Mouse (Mus musculus) gastrocnemius, adult 8-10 months (tissue): ENCODE results near the gene Hoxb4. TPM values are rescaled to one million over a fixed set of nuclear protein-coding genes. Genes with fewer than 3 reads are reported as not detected.

Source experiments
- DNase-seq, 2 experiments: peaks; one replicate each; pipeline ENCODE4 v3.0.0; 2022; ENCODE audit warnings: low spot score in 2 of 2
- total RNA-seq, 4 experiments: library from RNA; stranded (reverse); gene quantifications; 2 replicates each; pipeline ENCODE4 v1.2.4; 2022

The Hoxb4 gene
- total RNA-seq, 4 experiments from 2014 or later: 0.15 to 0.46 (median 0.21) TPM

DNA sequence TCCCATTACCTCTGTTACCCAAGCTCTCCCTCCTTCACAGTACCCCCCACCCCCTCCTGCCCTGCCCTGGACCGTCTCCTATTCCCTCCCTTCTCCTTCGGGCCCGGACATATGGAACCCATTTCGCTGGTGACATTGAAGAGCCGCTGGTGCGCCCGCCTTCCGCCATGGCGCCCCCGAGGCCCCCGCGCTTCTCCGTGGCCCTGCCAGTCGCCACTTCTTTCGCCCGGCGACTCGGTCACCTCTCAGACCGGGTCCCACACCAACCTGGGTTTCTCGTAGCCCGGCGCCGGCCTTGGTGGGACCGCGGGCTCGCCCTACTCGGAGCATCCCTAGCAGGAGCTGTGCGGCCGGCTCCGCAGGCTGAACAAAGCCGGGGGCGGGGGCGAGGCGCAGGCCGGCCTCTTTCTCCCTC is 14.6 kb downstream of the Hoxb4 start:
- no peak for DNase-seq

DNA sequence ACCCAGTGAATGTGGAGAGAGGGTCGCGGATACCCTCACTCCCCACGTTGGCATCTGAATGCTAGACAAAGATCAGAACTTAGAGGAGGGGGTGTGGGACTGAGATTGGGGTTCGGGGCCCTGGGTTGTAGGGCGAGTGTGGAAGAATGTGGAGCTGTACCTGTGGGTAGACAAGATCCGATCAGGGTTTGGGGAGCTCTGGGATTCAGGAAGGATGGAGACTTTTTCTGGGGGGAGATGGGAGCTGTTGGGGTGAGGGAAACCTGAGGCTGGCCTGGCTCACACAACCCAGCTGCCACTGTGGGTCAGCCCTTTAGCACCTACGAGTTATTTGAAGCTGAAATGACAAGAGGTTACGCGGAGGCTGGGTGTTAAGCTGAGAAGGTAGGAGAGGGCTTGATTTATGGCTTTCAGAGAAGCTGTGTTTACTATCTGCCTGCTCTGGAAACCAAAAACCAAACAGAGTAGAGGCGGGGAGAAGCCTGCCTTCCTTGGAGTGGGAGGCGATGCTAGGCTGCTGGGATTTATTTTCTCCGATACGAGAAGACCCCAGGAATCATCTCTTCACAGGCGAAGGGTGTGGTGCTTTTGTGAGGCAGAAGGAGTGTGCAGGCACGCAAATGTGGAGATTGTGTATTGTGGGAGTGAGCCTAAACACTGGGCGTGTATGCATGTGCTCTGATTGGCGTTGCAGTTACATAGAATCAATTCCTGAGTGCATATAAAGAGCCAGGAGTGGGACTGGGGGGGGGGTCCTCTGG is 15.4 kb downstream of the Hoxb4 start:
- DNase-seq: no peak

GRCm38 (mm10) chr11:96334002-96334364 is 15.9 kb downstream of the Hoxb4 start:
- no peak for DNase-seq

GRCm38 (mm10) chr11:96334998-96335397 is 16.9 kb downstream of the Hoxb4 start:
- DNase-seq: no peak

DNA sequence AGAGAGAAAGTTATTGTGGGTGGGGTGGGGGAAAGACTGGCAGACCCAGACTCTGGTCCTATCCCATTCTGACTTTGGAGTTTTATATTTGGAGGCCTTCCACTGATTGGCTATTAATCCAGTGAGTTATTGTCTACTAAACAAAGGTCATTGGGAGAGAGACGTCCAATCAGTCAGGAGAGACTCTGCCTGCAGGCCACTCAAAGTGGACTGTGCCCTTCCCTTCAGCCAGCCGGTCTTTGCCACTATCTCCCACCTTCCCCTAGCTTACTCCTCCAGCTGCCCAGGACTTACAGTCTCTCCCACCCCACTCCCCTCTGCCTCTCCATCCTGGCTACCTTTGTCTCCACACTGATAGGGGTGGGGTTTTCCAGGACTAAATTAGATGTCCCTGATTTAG is 18.5 kb downstream of the Hoxb4 start:
- no peak for DNase-seq

- no peak for DNase-seq
Measured at GRCm38 (mm10) chr11:96337026-96337425, 19.0 kb downstream of the Hoxb4 start.

GRCm38 (mm10) chr11:96338957-96339855 is 21.1 kb downstream of the Hoxb4 start:
- no peak for DNase-seq

- DNase-seq: no peak
Measured at GRCm38 (mm10) chr11:96340698-96341365, 22.8 kb downstream of the Hoxb4 start.

DNA sequence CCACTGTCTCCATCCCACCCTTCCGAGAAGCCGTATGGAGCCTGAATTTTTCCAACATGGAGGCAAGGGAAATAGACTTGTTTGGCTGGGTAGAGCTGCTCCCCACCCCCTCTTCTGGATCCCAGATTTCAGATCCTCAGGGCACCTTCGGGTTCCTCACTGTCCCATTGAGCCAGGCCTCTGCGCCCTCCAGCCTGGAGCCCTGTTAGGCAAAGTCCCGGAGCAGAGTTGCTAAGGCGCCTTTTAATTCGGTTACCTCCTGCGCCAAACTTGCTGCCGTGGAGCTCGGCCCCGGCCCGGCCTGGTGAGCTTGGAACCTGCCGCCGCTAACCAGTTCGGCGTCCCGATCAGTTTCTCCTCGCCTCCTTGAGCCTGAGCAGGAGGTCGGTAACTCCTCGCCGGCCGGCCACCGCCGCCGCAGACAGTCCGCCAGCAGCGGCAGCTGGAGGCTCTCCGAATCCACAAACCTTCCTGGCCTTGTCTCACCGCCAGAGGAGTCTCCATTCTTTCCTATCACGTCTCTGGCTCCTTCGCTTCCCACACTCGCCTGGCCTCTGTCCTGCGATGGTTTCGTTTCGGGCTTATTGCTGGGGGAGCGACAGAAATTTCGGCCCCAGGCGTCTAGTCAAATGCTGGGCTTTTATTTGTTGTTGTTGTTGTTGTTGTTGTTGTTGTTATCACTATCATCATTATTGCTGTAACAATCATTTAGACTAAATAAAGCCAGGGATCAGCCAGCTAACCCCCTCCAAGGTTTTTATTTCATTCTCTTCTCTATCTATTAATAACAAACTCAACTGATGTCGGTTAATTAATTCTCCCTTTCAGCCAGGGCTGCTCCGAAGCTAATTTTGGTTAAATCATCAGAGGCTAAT is 23.9 kb downstream of the Hoxb4 start:
- DNase-seq: no peak

GRCm38 (mm10) chr11:96342576-96342930 is 24.5 kb downstream of the Hoxb4 start:
- DNase-seq: no peak

DNA sequence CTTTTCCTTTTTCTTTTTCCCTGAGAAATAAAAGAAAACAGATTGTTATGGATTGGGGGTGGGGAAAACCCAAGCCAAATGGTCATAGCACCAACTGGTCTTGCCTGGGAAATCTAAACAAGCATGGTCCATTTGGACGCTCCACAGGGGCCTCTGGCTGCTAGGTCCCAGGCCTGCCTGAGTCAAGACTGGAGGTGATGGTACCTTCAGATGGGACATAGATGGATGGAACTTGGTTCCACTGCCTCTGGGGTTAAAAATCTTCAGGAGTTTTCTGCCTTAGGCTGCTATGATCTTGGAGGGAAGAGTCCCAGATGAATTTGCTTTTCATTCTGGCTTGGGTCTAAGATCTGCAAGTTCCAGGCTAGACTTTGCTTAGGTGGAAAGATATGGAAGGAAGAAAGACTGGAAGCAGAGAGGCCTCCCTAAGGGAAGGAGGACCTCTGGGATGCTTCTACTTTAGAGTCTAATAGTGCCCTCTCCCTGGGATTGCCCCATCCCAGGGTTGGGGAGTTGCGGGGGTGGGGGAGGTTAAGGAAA is 25.2 kb downstream of the Hoxb4 start:
- no peak for DNase-seq

DNA sequence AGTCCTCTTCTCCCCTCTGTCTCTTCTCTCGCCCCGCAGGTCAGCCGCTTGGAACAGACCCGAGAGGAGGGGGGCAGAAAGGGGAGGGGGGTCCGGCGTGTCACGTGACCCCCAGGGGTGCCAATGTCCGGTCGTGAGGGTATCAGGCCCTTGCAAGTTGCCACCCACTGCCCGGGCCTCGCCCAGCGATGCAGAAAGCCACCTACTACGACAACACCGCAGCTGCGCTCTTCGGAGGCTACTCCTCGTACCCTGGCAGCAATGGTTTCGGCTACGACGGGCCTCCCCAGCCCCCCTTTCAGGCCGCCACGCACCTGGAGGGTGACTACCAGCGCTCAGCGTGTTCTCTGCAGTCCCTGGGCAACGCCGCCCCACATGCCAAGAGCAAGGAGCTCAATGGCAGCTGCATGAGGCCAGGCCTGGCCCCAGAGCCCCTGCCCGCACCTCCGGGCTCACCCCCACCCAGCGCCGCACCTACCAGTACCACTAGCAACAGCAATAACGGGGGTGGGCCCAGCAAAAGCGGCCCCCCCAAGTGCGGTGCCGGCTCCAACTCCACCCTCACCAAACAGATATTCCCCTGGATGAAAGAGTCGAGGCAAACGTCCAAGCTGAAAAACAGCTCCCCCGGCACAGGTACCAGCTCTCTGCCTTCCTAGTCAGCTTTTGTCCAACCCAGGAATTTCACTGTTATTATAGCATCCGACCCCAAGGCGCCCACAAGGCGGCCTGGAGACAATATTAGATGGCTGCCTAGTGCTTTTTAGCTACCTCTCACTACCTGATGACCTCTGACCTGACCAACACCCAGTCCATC is 26.2 kb downstream of the Hoxb4 start:
- DNase-seq: no peak

GRCm38 (mm10) chr11:96344878-96345159 is 26.8 kb downstream of the Hoxb4 start:
- DNase-seq: no peak

- no peak for DNase-seq
Measured at GRCm38 (mm10) chr11:96345220-96345892, 27.3 kb downstream of the Hoxb4 start.

- no peak for DNase-seq
Measured at GRCm38 (mm10) chr11:96345893-96346806, 28.1 kb downstream of the Hoxb4 start.

- DNase-seq: no peak
Measured at GRCm38 (mm10) chr11:96346916-96347520, 29.0 kb downstream of the Hoxb4 start.

- no peak for DNase-seq
Measured at GRCm38 (mm10) chr11:96347717-96348116, 29.6 kb downstream of the Hoxb4 start.
